Mouse (Mus musculus) CD8-positive naive resting alpha-beta T cell, adult 2 months (primary cell): ENCODE measurements around the gene Ormdl2.
"Not testable (repeated sequence)": the region's sequence is repeated elsewhere in the genome, so short reads cannot be mapped to it uniquely, and the experiment has no call there.

Source experiments
- DNase-seq, 2 experiments: peaks; one replicate each; pipeline ENCODE4 v3.0.0; 2022; ENCODE audit warnings: low read depth in 2 of 2, low spot score in 2 of 2

Gene Ormdl2

DNA sequence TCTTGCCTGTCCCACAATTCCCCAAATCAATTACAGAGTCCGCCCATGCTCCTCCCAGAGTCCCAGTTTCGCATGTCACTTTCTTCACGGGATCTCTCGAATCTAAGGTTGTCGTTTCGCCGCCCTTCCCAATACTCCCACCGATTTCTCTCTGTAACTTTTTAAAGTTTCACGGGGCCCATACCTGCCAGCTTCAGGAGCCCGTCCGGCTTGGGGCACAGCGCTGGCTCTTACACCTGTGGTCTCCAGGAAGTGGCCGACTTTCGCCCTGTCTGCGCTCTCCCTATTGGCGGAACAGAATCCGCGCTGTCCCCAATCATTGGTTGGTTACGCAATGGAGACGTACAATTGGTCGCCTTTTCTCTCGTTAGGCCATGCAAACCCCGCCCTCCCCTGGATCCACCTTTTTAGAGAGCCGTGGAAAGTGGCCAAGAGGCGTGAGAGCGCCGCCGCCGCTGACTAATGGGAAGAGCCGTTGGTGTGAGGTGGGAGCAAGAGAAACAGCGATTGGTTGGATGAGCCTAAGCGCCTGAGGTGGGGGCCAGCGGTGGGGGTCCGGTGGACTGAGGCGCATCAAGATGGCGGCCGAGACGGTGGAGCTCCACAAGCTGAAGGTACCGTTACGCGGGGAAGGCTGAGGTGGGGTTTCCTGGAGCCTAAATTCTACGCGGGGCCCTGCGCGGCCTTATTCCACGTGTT lies at the start of gene Ormdl2:
Ormdl2 (minus strand) TSS at position 288 of the 699 bp plus-strand sequence.
- DNase-seq, result peak; percentile 96

DNA sequence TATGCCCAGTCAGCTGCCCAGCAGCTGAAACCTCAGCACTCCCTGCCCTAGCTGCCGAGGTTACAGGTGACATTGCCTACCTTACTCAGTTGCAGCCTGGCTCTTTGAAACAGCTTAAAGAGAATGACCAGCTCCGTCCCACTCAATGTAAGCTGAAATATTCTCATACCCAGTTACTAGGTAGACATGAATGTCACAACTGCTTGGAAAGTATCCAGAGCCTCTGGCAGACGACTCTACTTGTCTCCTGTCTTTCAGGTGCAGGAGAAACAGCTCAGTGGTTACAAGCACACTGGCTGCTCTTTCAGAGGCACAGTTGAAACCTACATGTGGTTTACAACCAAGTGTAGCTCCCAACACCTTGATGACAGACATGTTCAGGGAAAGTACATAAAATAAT lies 48.9 kb upstream of the Ormdl2 start:
- no peak for DNase-seq

DNA sequence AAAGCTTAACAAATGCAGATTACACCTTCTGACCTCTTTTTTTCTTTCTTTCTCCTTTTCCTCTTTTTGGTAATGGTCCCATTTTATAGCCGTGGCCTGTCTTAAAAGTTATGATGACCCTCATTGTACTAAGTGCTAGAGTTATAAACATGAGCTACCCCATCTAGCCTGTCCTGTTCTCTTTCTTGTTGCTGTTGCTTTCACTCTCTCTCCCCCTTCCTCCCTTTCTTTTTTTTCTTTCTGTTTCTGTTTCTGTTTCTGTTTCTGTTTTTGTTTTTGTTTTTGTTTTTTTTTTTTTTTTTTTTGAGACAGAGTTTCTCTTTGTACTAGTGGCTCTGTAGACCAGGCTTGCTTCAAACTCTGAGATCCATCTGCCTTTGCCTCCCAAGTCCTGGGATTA lies 45.1 kb upstream of the Ormdl2 start:
- DNase-seq, result no peak

DNA sequence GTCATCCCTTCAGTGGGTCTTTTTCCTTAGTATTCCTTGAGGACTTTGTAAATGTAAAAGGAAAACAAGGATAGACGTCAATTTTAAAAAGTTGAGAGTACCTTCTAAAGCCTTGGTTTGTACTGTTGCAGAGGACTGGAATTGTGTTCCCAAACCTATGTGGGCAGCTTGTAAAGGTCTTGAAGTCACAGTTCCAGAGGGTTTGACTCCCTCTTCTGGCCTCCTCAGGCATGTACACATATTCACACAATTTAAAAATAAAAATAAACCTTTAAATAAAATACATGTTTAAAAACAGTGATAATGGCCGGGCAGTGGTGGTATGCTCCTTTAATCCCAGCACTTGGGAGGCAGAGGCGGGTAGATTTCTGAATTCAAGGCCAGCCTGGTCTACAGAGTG lies 44.6 kb upstream of the Ormdl2 start:
- no peak for DNase-seq

DNA sequence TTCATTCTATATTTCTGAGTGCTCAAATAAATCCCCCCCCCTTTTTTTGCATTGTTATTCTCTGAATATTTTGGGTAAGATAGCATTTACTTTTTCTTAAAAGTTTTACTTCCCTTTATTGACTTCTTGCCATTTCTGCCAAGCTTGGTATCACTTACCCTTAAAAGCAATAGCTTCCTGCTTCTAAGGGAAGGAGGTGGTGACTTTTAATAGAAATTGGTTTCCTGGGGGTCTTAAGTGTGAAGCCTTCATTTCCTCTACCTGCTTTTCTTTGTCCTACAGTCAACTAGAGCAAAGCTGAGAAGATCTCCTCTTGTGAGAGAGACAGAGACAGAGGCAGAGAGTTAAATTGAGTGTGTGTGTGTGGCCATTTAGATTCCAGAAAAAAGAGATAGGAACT lies 39.7 kb upstream of the Ormdl2 start:
- DNase-seq, result no peak

DNA sequence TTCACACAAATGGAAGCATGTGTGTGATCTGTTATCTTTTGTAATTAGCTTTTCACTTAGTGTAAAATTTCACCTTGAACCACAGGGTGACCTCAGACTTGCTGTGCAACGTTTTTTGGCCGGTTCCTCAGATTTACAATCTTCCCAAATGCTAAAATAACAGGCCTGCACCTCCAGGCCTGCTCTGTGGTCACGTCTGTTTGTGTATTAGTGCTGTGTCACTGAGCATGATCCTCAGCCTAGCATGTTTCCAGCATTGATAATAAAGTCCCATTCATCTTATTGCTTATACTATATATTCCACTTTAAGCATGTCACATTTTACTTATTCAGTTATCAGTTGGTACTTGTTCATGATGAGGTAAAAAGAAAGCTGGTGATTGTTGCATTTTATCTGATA lies 28.9 kb upstream of the Ormdl2 start:
- no peak for DNase-seq

DNA sequence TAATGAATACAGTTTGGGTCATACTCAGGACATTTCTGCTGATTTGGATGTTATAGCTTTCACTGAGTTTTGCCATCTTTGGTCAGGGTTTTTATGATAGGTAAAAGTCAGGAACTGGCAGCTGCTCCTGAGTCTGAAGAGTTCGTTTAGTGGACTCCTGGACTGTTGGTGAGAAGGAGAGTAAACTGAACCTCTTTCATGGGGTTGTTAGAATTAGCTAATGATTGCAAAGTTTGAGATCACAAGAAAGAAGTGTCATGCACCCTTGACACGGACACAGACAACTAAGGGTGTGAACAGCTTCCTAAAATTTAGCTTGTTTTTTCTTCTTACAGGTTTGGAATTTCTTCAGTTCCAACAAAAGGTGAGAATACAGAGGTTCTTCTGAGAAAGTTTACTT lies 27.0 kb upstream of the Ormdl2 start:
- DNase-seq, result no peak

DNA sequence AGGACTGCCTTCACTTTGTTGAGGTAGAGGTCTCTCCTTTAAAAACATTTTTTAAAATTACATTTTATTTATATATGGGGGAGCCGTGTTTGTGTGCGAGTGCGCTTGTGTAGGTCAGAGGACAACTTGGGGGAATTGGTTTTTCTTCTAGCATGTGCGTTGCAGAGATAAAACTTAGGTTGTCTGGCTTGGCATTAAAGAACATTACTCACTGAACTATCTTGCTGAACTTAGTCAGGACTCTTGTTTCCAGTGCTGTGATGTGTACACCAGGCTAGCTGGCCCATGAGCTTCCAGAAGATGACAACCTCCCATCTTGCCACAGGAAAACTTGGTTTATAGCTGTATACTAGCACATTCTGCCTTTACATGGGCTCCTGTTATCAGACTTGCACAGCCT lies 25.2 kb upstream of the Ormdl2 start:
- DNase-seq, result no peak

DNA sequence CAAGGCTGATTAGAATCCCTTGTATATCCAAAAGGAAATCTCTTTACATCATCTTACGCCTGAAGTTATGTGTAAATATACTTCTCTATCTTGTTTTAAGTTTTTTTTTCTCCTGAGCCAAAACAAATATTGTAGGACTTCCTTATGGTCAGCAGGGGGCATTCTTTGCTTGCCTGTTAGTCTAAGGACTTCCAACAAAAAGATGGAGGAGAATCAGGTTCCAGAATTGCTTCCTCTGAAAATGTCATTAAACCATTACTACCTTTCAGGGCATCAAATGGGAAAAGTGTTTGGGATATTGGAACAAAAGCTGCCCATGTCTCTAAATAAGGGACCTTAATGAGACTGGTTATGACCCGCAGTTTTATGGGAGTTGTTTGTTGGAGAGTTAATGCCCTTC lies 24.1 kb upstream of the Ormdl2 start:
- DNase-seq, result no peak

DNA sequence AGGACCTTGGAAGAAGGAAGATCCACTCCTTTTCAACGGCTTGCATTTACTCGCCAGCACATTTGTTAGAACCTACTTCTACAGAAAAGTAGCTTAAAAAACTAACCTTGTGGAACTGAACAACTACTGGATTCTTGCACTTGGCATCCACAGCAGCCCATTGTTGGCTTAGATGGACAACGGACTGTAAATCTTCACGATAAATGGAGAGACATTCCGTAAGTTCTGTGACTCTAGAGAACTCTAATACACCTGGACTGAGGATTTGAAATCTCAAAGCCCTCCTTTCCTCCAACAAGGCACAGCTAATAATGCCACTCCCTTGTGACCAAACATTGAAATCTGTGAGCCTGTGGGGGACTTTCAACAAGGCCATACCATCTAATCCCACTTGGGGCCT lies 21.8 kb upstream of the Ormdl2 start:
- no peak for DNase-seq

DNA sequence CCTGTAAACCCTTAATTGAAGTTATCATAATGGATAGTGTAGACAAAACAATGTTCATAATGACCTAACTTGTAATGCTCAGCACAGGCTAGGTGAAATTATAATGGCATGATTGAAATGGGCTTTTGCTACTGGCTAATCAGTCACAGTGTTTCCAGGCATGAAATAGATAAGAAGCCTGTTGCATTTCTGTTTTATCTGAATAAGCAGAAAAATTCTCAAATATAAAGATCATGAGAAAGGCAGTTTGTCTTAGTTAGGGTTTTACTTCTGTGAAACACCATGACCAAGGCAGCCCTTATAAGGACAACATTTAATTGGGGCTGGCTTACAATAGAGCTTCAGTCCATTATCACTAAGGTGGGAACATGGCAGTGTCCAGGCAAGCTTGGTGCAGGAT lies 19.2 kb upstream of the Ormdl2 start:
- no peak for DNase-seq

DNA sequence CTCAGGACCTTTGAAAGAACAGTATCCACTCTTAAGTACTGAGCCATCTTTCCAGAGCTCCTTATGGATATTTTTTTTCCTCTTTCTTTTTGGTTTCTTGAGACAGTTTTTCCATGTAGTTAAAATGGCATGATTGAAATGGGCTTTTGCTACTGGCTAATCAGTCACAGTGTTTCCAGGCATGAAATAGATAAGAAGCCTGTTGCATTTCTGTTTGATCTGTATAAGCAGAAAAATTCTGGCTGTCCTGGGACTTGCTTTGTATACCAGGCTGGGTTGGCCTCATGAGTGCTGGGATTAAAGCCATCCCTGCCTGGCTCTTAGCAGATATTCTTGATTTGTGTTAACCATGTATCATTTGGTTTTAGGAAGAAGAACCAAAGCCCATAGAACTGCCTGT lies 18.0 kb upstream of the Ormdl2 start:
- no peak for DNase-seq

DNA sequence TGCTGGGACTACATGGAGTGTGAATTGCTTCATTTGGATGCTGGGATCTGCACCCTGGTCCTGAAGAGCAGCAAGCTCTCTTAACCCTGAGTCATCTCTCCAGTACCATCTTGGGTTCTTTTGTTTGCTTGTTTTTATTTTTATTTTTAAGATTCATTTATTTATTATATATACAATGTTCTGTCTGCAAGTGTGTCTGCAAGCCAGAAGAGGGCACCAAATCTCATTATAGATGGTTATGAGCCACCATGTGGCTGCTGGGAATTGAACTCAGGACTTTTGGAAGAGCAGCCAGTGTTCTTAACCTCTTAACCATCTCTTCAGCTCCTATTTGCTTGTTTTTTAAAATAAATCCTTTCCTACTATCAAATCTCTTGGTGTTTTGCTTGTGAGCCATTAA lies 16.0 kb upstream of the Ormdl2 start:
- DNase-seq, result no peak

DNA sequence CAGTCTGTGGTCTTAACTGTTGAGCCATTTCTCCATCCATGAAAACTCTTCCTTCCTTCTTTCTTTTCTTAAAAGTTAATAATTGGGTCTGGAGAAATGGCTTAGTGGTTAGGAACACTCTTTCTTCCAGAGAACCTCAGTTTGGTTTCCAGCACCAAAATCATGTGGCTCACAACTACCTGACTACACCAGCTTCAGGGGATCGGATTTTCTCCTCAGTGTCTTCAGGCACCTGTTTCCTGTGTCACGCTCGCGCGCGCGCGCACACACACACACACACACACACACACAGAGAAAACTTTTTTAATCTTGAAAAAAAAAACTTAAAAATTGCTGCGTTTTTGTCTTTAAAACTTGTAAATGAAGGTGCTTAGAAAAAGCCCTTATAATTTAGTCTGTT lies 2.4 kb upstream of the Ormdl2 start:
- no peak for DNase-seq

DNA sequence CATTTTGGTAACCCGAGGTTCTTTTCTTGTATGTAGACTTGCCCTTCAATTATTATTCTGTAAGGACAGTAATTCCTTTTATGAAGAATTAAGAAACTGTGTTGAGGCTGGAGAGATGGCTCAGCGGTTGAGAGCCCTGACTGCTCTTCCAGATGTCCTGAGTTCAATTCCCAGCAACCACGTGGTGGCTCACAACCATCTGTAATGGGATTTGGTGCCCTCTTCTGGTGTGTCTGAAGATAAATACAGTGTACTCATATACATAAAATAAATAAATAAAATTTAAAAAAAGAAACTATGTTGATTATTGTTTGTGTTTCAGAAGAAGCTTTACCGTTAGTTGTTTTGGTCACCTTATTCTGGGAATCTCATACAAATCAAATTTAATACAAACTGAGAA lies 1.6 kb upstream of the Ormdl2 start:
- DNase-seq, result not testable (repeated sequence)

DNA sequence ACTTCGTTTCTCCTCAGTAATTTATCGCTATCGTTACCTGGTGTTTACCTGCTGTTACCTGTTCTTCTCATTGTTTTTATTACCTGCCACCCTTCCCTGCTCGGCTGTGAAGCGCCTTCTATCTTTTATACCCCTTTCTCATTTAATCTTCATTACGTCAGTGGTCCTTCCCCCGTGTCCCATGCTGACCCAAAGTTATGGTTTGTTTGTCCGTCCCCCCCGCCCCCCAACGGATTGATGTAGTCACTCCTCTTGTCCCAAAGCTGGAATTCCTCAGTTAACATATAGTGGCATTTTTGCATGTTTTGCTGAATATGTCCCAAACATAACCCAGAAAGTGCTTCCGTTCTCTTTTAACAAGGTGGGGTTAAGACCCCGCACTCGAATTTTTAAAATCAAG lies 690 bp upstream of the Ormdl2 start:
- no peak for DNase-seq

DNA sequence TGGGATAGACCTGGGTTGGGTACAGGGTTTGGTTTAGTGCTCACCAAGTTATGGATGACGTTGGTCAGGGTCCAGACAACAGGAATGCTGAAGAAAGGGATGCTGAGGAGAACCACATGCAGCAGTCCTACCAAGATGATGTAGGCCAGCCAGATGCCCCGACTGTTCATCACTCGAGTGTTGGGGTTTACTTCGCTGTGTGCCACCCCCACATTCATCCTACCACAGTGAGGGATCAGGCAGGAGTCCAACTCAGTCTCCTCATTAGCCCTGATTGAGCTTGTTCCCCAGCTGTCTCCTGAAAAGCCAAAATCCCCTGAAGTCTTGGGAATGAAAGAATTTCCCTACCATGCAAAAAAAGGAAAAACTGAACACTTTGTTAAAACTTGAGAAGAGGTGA lies 1.2 kb downstream of the Ormdl2 start:
- no peak for DNase-seq

DNA sequence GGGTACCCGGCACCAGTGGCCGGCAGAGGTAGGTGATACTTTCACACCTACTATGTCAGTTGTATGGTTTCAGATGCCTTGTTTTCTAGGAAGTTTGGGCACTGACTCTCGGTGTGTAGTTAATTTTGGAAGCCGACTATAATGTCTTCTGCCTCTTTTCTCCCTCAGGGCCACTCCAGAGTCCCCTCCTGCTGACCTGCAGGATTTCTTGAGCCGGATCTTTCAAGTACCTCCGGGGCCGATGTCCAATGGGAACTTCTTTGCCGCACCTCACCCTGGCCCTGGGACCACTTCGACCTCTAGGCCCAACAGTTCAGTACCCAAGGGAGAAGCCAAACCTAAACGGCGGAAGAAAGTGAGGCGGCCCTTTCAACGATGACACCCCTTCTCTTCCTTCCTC lies 4.4 kb downstream of the Ormdl2 start, which contains the start of gene Sarnp:
Sarnp (plus strand) TSS at position 301 of the 400 bp plus-strand sequence.
- no peak for DNase-seq

DNA sequence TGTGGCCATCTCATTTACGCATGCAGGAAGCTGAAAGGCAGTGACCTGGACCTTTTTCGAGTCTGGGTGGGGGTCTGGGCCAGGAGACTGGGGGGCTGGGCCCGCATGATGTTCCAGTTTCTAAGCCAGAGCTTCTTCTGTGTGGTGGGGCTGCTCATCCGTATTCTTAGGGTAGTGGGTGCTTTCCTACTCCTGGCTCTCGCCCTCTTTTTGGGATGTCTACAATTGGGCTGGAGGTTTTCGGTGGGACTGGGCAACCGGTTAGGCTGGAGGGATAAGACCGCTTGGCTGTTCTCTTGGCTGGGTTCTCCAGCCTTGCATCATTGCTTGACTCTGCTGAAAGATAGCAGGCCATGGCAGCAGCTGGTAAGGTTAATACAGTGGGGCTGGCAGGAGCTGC lies 14.4 kb downstream of the Ormdl2 start:
- no peak for DNase-seq

DNA sequence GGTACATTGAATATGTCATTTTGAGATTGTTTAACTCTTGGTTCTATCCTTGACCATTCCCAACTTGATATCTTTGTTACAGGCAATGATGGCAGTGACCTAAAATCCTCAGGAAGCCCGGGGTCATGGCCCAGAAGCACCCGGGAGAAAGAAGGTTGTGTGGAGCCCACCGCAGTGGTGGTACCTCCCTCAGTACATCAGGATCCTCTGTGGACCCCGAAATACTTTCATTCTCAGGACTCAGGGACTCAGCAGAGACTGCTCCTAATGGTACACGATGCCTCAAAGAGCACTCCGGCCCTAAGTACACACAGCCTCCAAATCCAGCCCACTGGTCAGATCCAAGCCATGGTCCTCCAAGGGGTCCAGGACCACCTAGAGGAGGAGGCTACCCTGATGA lies 15.4 kb downstream of the Ormdl2 start:
- DNase-seq, result no peak

DNA sequence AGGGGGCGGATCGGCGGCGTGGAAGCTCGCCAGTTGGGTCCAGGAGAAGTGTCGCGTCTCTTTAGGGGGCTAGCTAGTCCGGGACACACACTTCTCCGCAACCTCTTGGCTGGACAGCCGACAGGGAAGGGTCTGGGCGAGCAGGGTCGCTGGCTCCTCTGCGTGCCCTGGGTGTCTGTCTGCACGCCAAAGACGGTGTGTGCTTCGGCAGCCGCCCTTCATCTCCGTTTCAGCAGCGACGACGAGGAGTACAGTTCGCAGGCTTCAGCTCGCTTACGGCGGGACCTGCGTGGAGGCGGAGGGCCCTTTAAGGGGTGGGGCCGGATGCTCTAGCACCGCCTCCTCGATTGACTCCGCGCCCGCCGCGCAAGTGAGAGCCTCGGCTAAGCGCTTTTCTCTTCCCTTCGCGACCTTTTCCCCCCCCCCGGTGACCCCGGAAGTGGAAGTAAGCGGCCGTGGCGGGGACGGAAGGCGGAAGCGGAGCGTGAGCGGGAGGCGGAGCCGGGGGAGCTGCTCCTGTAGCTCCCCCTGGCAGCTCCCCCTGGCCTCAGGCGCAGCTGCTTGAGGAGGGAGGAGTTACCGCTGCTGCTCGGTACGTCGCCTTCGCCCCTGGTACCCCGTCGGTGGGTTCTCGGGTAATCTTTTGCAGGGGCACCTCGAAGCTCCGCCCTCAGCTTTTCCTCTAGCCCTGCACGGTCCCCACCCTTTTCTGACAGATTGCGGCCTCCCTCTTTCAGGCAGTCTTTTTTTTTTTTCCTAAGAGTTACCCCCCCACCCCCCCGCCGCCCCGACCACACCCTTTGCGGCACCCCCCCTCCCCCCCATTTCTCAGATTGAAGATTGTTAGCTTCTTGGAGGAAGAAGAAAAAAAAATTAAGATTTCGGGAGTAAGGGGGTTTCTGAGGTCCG lies 16.1 kb downstream of the Ormdl2 start:
- DNase-seq, result peak; percentile 92 to 93

DNA sequence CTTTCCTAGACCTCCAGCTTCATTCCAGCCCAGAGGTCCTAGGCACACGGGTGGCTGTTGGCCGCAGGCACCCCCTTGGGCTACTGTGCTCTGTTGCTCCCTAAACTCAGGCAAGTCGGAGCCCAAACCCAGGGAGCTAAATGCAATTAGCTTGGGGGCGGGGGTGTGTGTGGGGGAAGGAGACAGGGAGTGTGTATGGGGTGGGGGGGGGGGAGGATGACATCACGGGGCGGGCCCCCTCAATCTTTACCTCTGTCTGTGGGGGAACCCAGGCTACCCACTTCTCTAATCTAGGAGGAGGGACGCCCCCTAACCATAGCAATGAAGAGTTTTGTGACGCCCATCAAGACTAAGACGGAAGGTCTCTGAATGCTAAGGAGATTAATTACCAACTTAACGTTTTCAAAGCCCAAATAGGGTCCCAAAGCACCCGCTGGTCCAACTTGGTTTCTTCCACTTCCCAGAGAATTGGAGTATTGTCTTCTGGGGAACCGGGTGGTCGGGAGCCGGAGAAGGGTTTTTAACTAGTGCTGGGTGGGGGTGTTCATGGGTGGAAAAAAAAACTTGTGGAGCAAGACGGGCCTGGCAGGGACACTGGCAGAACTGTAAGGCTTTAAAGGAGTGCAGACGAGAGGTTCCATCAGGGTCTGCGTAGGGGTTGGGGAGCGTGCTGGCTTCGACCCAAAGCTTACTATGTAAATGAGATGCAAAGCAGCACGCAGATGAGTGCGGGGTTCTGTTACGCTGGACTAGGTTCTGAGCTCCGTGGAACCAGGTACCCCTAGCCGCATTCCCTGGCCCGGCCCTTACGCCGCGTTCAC lies 17.0 kb downstream of the Ormdl2 start, which contains the start of gene Tmem198b:
Tmem198b (minus strand) TSS at position 100 of the 821 bp plus-strand sequence.
- peak; percentile 17 to 24 for DNase-seq
